Mouse (Mus musculus) kidney, adult 2 months (tissue): ENCODE measurements at regions not wholly inside any gene's neighbourhood (a gene's known extent, or its start where the extent isn't known, plus 50 kb on each side); places are given as distances from the start of the nearest gene placed in this dataset.

ENCODE experiments used
- DNase-seq: peaks from one replicate; pipeline ENCODE4 v3.0.0; 2021
- H3K27ac ChIP-seq: fragments of 200-500 bp; 2 replicates; pipeline ENCODE4 v1.5.1; 2012; ENCODE audit warnings: low read depth, low read length, control low read depth, inconsistent platforms; ENCODE audit not compliant: insufficient read depth
- H3K27me3 ChIP-seq: fragments of 200-500 bp; replicated peaks from 2 replicates; pipeline ENCODE4 v1.6.1; 2012; ENCODE audit warnings: mild to moderate bottlenecking, moderate library complexity, low read length, inconsistent platforms; ENCODE audit not compliant: control insufficient read depth, insufficient read depth
- H3K36me3 ChIP-seq: fragments of 200-500 bp; 2 replicates; pipeline ENCODE4 v1.6.1; 2012; ENCODE audit warnings: mild to moderate bottlenecking, moderate library complexity, low read length, inconsistent platforms; ENCODE audit not compliant: control insufficient read depth, insufficient read depth
- H3K4me1 ChIP-seq: fragments of 200-500 bp; 2 replicates; pipeline ENCODE4 v1.6.1; 2011; ENCODE audit warnings: low read length; ENCODE audit not compliant: control insufficient read depth, insufficient read depth
- H3K4me3 ChIP-seq: fragments of 200-500 bp; 2 replicates; pipeline ENCODE4 v1.5.1; 2011; ENCODE audit warnings: mild to moderate bottlenecking, low read depth, low read length, control low read depth; ENCODE audit not compliant: insufficient read depth
- CTCF ChIP-seq: fragments of 200-500 bp; conservative IDR thresholded peaks from 2 replicates; pipeline ENCODE4 v1.5.1; 2011; ENCODE audit warnings: low read depth, mild to moderate bottlenecking, control low read depth, low read length, moderate library complexity, mixed read lengths; ENCODE audit not compliant: insufficient read depth, insufficient read length
- POLR2A ChIP-seq: fragments of 200-500 bp; IDR thresholded peaks from one replicate; pipeline ENCODE4 v1.6.1; 2011; ENCODE audit warnings: low read depth, low read length, control low read depth
- WGBS: fragments of 180-500 bp; shearing (Covaris S2); methylation state at CpG from one replicate; pipeline ENCODE4 v1.1.7; 2018; 5-methylcytosine and 5-hydroxymethylcytosine counted together

DNA sequence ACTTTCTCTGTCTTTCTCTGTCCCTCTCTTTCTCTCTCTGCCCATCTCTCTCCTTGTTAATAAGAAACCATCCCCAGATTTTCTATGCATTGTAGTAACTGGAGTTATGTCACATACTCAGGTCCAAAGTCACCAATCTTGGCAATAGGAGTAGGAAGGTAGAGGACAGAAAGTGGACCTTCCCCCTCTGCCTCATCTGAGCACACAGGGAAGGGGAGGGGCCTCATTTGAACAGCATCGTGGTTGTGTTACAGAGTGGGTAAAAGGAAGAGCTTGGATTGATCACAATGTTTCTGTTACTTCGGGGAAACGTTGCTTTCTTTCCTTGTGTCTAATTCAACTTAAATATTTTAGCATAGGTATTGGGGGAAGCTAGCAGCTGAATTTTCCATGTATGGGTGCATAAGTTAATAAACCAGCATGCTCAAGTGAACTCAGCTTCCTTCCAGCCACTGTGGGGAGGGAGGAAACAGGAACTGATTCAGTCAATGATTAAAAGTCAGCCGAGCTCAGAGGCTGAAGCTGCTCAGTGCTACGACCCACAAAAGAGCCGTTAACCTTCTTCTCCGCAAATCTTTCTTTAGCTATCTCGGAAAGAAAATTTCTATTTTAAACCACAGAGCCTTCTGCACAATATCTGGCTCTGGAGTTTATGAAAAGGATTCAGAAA lies 243.5 kb downstream of the Hace1 start:
- DNase-seq: peak; percentile 24
- Histone ChIP-seq H3K27ac (no peak overlapping the region), H3K4me3 (no peak overlapping the region)

DNA sequence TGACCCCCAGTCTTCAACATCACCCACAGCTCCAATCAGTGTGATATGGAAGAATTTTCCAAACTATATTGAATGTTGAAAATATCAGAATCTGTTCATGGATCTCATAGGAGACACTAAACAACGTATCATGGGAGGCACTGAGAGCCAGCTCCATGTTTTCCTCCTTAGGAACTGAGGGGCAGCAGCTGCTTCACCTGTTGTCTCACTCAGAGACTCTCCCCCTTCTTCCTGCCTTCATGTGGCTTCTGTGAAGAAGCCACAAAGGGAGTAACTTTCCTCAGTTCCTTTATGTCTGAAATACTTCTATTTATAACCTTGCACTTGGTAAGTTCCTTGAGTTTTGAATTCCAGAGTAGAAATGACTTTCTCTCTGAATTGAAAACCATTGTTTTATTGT lies 244.6 kb downstream of the Hace1 start:
- no peak for DNase-seq
- 88% methylated on average over 1 of the region's 1 CpGs for WGBS
- Histone ChIP-seq H3K36me3 (no peaks in the 10 kb centered on the region), H3K4me1 (peaks cover 3% of the 10 kb centered on the region; the same call in 1 of the 2 replicates), H3K4me3 (no peak overlapping the region), H3K27ac (no peak overlapping the region), H3K27me3 (no peaks in the 10 kb centered on the region)
- TF ChIP-seq CTCF: no peak
- TF ChIP-seq POLR2A: no peak

More for the DNA sequence above, 243.5 kb downstream of the Hace1 start:
- WGBS: 13% methylated on average over 8 of the region's 8 CpGs
- TF ChIP-seq POLR2A (no peak), CTCF (no peak)
- Histone ChIP-seq H3K27me3 (no peaks in the 10 kb centered on the region), H3K4me1 (peaks cover 3% of the 10 kb centered on the region; the same call in 1 of the 2 replicates), H3K36me3 (no peaks in the 10 kb centered on the region)

DNA sequence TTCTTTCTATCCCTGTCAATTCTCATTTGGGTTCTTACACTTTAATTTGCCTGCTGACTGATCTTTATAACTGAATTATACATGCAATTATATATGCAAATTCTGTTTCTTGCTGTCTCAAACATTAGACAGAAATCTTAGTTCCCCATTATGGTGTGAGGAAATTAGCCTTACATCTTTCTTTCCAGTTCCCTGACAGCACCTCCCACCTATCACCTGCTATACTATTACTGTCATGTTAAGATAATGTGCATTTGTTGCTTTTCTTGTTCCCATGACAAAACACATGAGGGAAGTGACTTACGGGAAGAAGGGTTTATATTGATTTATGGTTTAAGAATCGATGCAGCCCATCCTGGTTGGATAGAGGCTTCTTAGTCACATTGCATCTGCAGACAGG lies 246.0 kb downstream of the Hace1 start:
- H3K4me1 ChIP-seq: peaks cover 3% of the 10 kb centered on the region; the same call in 1 of the 2 replicates
- TF ChIP-seq CTCF (no peak), POLR2A (no peak)
- H3K4me3 ChIP-seq: no peak overlapping the region
- WGBS: 58% methylated on average over 2 of the region's 2 CpGs
- no peak for DNase-seq
- H3K27ac ChIP-seq: no peak overlapping the region
- H3K27me3 ChIP-seq: no peaks in the 10 kb centered on the region
- no peaks in the 10 kb centered on the region for H3K36me3 ChIP-seq

DNA sequence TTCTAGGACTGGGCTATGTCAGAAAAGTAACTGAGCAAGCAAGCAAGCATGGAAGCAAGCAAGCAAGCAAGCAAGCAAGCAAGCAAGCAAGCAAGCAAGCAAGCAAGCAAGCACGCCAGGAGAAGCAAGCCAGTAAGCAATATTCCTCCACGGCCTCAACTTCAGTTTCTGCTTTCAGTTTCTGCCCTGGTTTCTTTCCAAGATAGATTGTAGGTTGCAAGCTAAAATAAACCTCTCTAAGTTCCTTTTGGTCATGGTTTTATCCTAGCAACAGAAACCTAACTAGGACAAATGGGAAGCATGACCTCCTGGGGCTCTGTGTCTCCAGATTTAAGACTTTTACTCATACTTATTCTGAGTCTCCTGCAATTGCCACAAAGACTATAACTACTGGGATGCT lies 271.0 kb downstream of the Hace1 start:
- 83% methylated on average over 2 of the region's 2 CpGs for WGBS
- H3K4me1 ChIP-seq: no peaks in the 10 kb centered on the region
- H3K27me3 ChIP-seq: no peaks in the 10 kb centered on the region
- no peak for DNase-seq
- no peak overlapping the region for H3K4me3 ChIP-seq
- H3K27ac ChIP-seq: no peak overlapping the region
- H3K36me3 ChIP-seq: no peaks in the 10 kb centered on the region
- TF ChIP-seq CTCF: no peak
- TF ChIP-seq POLR2A: no peak

DNA sequence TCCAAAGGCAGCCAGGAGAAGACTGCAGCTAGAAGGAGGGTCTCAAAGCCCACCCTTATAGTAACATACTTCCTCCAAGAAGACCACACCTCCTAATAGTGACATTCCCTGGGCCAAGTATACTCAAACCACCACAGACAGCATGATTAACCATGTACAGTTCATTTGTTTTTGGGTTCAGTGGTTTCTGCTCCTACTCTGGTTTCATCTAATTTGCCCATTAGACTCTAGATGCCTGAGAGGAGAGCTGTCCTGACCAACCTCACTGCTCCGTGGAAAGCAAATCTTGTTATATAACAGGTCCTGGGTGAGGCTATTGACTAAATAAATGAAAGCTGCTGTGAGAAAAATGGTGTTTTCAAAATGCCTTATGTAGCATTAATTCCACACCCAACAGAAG lies 272.2 kb downstream of the Hace1 start:
- no peak for DNase-seq
- Histone ChIP-seq H3K4me1 (no peaks in the 10 kb centered on the region), H3K36me3 (no peaks in the 10 kb centered on the region), H3K27me3 (no peaks in the 10 kb centered on the region), H3K4me3 (no peak overlapping the region), H3K27ac (no peak overlapping the region)
- 52% methylated on average over 1 of the region's 1 CpGs for WGBS
- TF ChIP-seq CTCF (no peak), POLR2A (no peak)

DNA sequence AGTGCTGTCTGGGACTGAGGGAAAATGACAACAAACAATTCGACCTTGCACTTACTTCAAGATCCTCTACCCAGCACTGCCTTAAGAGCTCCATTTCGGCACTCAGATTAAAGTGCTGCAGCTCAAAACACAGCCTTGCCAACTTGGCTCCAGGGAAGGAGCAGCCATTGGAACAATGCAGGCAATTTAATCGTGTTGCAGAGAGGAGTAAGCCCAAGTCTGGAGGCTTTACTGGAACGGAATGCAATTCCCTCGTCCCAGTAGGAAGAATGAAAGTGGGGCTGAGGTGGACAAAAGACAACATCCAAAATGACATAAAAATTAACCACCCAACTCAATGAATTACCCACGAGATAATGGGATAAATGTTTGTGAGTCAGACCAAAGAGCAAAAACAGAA lies 273.0 kb downstream of the Hace1 start:
- Histone ChIP-seq H3K36me3 (no peaks in the 10 kb centered on the region), H3K27me3 (no peaks in the 10 kb centered on the region), H3K4me3 (no peak overlapping the region), H3K4me1 (no peaks in the 10 kb centered on the region), H3K27ac (peak overlapping the region; percentile 37)
- 20% methylated on average over 6 of the region's 6 CpGs for whole genome bisulfite sequencing
- no peak for TF ChIP-seq CTCF
- no peak for TF ChIP-seq POLR2A
- peak; percentile 59 for DNase-seq

DNA sequence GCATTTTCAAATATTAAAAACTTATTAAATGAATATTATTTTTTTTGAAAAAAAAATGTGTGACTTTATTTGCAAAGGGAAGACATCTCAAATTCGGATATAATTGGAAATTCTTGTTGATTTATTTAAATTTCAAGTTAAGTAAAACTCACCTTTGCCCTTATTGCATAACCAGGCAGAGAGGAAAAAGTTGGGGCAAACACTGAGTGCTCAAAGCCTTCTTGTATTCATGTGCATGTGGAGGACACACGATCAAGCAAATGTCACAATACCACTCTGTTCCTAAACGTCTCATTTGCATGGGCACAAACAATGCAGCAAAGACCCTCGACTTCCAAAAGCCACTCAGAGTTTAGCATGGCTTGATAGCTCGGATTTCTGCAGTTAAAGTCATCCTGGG lies 275.1 kb downstream of the Hace1 start:
- Histone ChIP-seq H3K4me3 (no peak overlapping the region), H3K36me3 (no peaks in the 10 kb centered on the region), H3K27ac (no peak overlapping the region), H3K4me1 (no peaks in the 10 kb centered on the region), H3K27me3 (no peaks in the 10 kb centered on the region)
- no peak for TF ChIP-seq POLR2A
- no peak for TF ChIP-seq CTCF
- 60% methylated on average over 5 of the region's 5 CpGs for WGBS
- no peak for DNase-seq

DNA sequence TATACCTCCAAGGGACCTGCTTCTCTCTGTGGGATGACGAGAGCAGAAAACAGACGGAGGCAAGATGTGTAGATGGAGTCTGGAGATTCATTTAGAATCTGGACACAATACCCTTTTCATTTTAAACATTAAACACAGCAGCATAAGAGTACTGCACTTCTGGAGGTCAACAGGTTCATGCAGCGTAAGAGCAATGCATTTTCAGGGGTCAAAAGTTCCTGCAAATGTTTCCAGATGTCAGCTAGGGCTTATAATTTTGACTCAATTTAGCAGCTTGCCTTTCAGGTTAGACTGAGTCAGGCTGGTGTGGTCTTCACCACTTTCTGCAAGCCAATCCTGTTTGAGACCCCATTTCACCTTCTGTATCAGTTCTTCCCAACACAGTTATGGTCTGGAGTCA lies 277.9 kb downstream of the Hace1 start:
- H3K36me3 ChIP-seq: no peaks in the 10 kb centered on the region
- H3K4me3 ChIP-seq: no peak overlapping the region
- TF ChIP-seq CTCF: no peak
- no peak for TF ChIP-seq POLR2A
- no peak overlapping the region for H3K27ac ChIP-seq
- H3K27me3 ChIP-seq: no peaks in the 10 kb centered on the region
- no peaks in the 10 kb centered on the region for H3K4me1 ChIP-seq
- no peak for DNase-seq
- WGBS: 91% methylated on average over 3 of the region's 3 CpGs
